Mouse (Mus musculus) layer of hippocampus, postnatal 36 days (tissue): Measurements from ENCODE around the gene Tspan1. TPM values are rescaled to one million over a fixed set of nuclear protein-coding genes. Genes with fewer than 3 reads are reported as not detected.
A peak's percentile ranks its signal among the peaks of the same experiment; 100 is the strongest.

Experiments used
- DNase-seq, 2 experiments: peaks; one replicate each; pipeline ENCODE4 v3.0.0; 2022
- total RNA-seq, 2 experiments: library from RNA; stranded (reverse); gene quantifications; 2 replicates each; pipeline ENCODE4 v1.2.3; 2021

Gene Tspan1
- total RNA-seq, 2 experiments from 2014 or later = not detected

DNA sequence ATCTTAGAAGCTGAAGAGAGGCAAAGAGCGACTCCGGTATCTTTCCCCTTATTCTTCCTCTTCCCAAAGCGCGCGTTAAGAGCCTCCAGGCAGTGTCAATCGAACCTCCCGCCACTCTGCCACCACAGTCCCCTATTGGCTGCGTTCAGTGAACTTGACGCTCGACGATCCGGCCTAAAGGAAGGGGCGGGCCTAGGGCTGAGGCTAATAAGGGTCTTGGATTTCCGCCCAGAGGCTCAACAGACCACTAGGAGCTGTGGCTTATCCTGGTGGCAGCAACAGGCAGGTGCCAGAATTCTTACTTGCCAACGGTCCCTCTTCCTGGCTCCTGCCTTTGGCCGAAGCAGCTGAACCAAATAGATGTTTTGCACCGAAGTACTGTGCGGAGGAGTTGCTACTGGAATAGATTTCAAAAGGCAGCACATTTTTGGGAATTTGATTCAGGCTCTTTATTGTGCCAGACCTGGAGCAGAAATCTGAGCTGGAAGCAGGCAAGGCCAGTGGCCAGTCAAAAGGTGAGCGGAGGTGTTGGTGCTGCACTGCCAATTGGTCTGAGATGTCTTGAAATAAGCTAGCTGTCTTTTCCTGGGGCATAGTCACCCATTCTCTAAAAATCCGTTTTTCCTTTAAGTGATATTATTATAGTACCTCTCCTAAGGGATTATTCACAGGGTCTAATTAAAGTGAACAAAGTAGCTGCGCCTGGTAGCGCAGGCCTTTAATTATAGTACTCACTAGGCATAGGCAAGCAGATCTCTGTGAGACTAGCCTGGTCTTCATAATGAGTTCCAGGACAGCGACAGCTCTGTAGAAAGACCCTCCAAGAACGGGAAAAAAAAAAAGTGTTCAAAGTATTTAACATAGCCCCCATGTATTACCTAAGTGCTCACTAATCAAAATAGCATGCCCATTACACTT lies 43.5 kb downstream of the Tspan1 start, which contains the start of the genes Rad54l and Pomgnt1:
Gene Rad54l, minus strand, starts transcription at position 89 of the 918 bp plus-strand sequence.
Gene Pomgnt1, plus strand, starts transcription at position 239 of the 918 bp plus-strand sequence.
- peak; percentile 75 to 78 for DNase-seq

DNA sequence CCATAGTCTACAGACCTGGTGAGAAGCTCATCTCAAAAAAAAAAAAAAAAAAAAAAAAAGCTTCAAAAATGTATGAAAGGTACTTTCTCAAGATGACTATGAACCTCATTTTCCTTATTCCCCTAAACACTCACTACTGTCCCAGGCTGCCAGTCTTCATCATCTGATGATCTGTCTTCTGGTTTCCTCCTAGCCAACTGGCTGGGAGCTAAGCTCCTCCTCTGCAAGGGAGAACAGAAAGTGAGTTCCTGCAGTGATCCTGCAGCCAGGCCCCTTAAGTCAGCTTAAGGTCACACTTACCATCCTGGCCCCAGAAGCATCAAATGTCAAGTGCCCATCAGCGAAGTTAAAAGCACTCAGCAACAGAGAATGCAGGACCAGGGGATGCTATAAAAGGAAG lies 44.6 kb downstream of the Tspan1 start:
- DNase-seq = no peak

Other genes starting within 250 kb of the Tspan1 start
- gene Dmbx1, start 227.7 kb downstream of the Tspan1 start, total RNA-seq = not detected
- 100 to 1,000 TPM; 144 to 145 TPM for gene Faah, start 149.7 kb downstream of the Tspan1 start, total RNA-seq
- 10 to 100 TPM in 1 of 2 experiments, 1 to 10 TPM in 1; 8.8 to 10.8 TPM for gene Nsun4, start 113.7 kb downstream of the Tspan1 start, total RNA-seq
- 100 to 1,000 TPM; 413 to 440 TPM for gene Uqcrh, start 92.5 kb downstream of the Tspan1 start, total RNA-seq
- gene Lrrc41, start 92.3 kb downstream of the Tspan1 start, total RNA-seq = 10 to 100 TPM; 40.1 to 42.5 TPM
- gene Rad54l, start 43.9 kb downstream of the Tspan1 start, total RNA-seq = 1 to 10 TPM in 1 of 2 experiments, under 1 TPM in 1; 0.73 to 1.0 TPM
- 10 to 100 TPM; 62.4 to 63.5 TPM for gene Pomgnt1, start 43.8 kb downstream of the Tspan1 start, total RNA-seq
- 10 to 100 TPM; 21.8 to 23.8 TPM for gene Lurap1, start 16.3 kb downstream of the Tspan1 start, total RNA-seq
- gene 1700042G07Rik, start 5.8 kb upstream of the Tspan1 start, total RNA-seq = not detected
- gene Gm49337, start 5.8 kb upstream of the Tspan1 start, total RNA-seq = 1 to 10 TPM in 1 of 2 experiments, not detected in 1; 1.2 TPM
- gene Pik3r3, start 54.0 kb upstream of the Tspan1 start, total RNA-seq = 10 to 100 TPM; 36.5 to 37.6 TPM